Mouse (Mus musculus): ENCODE data around the gene Gps2.

Gene Gps2

DNA sequence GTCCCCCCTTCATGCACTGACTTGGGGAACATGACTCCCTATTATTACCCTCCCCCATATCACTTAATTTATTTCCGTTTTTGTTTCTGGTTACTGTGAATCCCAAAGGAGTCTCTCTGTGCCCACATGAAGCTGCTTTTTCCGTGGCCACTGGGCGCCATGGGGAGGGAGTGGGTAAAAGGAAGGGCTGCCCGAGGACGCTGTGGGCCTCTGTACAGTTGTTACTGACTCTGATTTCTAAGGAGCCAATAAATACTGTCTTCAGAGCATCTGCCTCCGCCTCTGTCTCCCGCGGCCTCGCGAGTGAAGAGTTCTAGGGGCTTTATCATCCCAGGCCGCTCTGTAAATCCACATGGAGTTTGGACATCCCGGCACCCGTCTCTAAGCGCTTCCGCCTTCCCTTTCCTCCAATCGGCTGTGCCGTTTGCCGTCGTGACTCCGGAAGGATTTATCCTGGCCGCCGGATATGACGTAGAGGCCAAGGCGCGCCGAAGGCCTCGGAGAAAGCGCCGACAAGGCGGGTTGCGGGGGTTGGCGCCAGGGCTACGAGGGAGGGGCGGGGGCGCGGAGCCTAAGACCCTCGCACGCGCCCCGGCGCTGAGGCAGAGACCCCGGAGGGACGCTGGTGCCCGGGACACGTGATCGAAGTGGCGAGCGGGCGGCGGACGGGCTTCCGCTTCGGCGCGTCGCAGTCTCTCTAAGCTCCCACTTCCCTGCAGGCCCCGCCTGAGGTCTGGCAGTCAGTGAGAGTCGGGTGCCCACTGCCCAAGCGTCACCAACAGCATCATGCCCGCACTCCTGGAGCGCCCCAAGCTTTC, at the start of gene Gps2:
TSS of gene Gps2 (plus strand) at position 335 of the 818 bp plus-strand sequence.
- peak; percentile 94 for DNase-seq

GRCm38 (mm10) chr11:69864138-69864860, 49.4 kb upstream of the Gps2 start:
- DNase-seq, result no peak

DNA sequence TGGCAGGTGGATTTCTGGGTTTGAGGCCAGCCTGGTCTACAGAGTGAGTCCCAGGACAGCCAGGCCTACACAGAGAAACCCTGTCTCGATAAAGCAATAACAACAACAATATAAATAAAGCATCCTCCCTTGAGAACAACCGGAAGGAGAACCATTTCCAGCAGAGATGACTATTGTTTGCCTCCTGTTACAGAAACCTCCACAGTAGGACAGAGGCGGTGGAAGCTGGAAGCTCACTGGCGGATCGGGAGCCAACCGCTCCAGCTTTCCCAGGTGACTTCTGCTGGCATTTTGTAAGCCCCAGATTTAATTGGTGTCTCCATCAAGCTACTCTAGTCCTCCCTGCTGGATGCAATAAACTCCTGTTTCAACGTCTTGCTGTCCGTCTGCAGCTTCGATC, 48.1 kb upstream of the Gps2 start:
- DNase-seq, result no peak

DNA sequence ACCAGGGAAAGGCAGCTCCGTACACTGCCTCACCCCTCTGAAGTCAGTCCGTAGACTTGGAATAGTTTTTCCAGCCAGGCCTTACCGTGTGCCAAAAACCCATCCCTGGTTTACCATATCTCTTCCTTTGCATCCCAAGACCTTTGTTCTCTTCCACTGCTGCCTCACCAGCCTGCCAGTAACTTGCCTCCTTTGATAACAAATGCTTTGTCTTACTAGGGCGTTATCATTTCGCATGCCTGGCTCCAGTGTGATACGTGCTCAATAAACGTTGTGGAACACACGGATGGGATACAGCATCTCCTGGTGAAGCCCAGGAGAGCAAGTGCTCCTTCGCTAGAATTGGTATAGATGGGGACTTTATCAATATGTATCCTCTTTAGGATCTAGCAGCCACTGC, 46.4 kb upstream of the Gps2 start:
- no peak for DNase-seq

GRCm38 (mm10) chr11:69870289-69871069, 43.2 kb upstream of the Gps2 start:
- no peak for DNase-seq

DNA sequence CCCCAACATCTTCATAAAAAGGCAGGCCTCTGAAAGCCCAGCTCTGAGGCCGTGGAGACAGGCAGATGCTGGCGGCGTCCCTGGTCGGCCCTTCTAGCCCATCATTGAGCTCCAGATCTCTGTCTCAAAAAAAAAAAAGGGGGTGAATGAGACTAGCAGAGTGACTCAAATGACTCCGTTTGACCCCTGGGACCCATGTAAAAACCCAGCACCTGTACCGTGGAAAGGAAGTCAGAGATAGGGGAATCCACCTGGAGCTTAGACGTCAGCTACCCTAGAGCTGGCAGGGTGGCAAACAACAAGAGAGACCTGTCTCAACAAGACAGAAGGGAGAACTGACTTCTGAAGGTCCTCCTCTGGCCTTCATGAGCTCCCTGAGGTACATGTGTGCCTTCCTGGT, 41.9 kb upstream of the Gps2 start:
- DNase-seq, result no peak

DNA sequence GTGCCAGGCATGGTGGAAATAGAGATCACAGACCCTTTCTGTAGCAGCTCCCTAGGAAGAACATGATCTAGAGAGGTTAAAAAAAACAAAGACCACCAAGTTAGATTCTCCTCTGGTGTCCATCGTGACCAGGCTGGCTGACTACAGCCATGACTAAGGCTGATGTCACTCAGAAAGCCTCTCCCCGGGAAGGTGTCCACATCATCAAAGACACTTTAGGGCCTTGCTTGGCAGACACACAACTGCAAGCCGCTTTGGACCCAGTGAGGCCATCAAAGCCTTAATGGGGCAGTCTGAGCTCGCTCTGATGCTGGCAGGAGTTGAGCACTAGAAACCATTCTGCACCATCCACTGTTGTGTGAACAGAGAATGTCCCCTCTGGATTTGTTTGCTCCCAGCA, 41.2 kb upstream of the Gps2 start:
- DNase-seq, result no peak

GRCm38 (mm10) chr11:69876186-69876585, 37.5 kb upstream of the Gps2 start:
- DNase-seq, result peak; percentile 54 to 58

DNA sequence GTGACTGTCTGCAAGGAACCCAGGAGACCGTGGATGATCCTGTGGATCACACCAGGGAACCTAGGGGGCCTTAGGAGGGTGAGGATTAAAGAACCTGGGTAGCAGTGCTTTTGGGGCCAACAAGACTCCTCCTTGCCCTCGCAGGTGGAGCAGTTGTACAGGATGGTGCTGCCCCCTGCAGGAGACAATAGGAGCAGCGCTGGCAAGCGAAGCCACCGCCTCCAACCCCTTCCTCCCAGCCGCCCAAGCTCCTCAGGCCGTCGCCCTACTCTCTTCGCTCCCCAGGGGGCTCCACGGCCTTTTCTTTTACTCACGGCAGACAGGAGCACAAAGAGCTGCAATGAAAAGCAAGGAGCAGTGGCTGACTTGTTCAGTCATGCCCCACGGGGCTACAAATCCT, 36.8 kb upstream of the Gps2 start:
- DNase-seq, result peak; percentile 82 to 94

- no peak for DNase-seq
Observed at GRCm38 (mm10) chr11:69877878-69878277, 35.8 kb upstream of the Gps2 start, which contains the start of gene Tmem95. Gene Tmem95 (minus strand): TSS chr11:69878018.

DNA sequence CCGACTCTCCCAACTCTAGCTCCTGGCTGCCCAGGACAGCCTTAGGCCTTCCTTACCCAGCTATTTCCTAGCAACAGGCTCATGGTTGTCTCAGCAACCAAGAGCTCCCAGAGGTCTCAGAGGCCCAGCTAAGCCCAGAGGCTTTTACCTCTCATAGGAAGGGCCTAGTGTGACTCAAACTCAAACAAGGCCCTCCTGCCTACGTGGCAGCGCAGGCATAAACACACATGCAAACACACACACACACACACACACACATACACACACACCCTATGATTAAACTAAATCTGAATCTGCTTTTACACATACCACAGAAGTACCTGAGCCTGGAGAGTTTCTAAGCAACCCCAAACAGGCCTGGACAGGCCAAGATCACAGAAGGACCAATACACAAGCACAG, 35.3 kb upstream of the Gps2 start:
- no peak for DNase-seq

GRCm38 (mm10) chr11:69878952-69879351, 34.7 kb upstream of the Gps2 start:
- DNase-seq, result no peak

DNA sequence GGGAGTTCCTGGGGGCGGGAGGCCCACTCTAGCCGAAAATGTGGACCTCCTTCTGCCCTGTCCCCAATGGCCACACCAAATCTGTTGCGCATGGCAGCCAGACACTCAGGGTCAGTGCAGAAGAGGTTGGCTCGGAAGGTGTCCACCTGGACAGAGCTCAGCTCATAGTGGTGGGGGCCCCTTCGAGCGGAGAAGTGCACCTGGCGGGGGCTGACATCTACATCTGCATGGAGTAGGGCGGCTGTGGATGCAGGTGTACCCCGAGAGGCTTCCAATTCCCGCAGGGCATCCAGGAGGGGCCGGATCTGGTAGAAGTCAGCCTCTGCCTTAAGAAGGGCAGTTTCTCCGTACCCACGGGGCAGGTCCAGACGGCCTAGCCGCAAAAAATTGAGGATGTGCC, 34.0 kb upstream of the Gps2 start:
- DNase-seq, result no peak

DNA sequence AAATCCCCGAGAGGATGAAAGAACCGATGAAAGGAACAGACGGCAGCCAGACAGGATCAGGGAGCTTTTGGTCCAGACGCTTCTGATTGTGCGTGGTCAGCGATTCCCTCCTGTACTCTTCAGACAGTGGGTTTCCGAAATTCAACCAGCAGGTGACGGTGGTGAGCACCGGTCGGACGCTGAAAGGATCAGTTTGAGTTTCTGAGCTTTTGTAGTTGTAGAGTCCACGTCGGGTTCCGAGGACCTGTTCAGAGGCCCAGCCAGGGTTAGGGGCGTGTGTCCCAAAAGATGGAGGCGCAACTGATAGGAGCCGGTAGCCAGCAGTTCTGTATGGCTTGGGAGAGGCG, 33.2 kb upstream of the Gps2 start:
- peak; percentile 84 to 88 for DNase-seq

DNA sequence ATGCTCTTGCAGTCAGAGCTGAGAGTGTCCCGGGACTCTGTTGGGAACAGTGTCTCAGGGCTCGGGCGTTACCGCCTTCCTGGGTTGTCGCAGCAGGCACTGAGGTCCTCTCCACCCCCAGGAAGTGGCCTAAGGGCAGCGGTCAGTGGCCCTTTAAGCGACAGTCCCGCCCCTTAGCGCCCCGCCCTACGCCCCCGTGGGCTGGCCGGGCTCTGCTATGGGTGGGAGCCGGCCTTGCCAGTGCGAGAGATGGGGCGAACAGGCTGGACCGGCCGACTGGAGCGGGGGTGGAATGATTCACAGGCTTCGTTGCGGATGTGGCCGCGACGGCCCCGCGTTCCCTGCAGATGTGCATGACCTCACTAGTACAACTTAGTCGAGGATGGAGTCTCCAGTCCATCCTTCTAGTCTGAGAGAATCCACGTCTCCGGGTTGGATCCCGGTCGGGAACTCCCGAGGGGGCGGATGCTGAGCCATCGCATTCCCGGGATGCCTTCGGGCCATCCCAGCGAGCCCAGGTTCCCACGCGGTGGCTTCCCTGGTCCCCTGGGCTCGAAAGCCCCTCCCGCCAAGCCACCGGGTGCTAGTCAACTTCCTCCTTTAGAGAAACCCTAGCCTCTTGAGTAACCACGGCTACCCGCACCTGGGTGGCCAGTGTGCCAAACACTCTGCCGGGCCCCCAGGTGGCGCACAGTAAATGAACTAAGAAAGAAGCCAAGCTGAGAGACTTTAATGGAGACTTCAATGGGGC, 32.7 kb upstream of the Gps2 start, which contains the start of gene Kctd11:
TSS of gene Kctd11 (minus strand) at position 554 of the 751 bp plus-strand sequence.
- DNase-seq, result peak; percentile 94

GRCm38 (mm10) chr11:69881787-69882670, 31.7 kb upstream of the Gps2 start:
- no peak for DNase-seq

- DNase-seq, result peak in 1 of 2 experiments; percentile 65
Observed at GRCm38 (mm10) chr11:69883066-69883465, 30.6 kb upstream of the Gps2 start.

DNA sequence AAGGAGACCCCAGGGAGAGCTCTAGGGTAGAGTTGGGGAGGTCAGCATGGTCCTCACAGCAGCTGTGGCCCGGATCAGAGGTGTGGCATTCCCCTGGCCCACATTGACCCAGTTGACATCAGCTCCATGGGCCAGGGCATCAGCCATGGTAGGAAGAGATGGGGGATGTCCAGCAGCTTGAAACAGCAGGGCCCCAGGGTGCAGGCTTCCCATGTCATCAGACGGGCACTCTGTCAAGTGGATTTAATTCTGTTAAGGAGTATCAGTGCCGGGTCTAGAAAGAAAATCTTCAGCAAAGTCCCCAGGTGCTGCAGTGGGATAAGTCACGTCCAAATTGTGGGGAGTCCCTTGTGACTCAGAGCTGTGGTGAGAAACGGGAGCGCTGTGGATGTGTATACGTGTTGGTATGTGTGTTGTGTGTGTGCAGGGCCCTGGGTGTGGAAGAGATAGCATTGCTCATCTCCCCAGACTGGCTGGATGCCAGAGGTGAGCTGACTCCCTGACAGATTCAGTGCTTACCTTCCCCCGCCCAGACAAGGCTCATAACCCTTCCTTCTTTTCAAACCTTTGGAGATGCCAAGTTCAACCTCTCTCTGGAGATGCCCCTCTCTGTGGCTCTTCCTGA, 30.0 kb upstream of the Gps2 start:
- DNase-seq, result peak in 1 of 2 experiments; percentile 54

DNA sequence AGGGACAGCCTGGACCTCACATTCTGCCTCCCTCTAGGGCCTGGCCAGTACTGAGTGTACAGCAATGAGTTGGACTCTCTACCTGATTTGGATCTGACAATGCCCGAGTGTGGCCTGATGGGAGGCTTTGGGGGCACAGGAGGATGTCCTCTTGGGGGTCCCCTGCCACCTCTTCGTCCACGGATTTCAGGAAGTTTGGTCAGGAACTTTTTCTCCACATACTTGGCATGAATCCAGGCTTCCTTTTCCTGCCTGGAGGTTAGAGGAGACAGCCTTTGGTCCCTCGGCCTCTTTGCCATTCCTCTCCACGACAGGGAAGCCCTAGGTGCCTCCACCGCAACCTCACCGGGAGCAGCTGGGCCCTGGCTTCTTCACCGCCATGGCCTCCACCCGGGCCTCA, 29.4 kb upstream of the Gps2 start:
- peak in 1 of 2 experiments; percentile 47 for DNase-seq

- DNase-seq, result peak in 1 of 2 experiments; percentile 52
Observed at GRCm38 (mm10) chr11:69884663-69885062, 29.0 kb upstream of the Gps2 start.
